Mouse (Mus musculus): ENCODE data around the gene Slc25a25.

- no peak for TF ChIP-seq POLR2A (IDR thresholded peaks at IDR 0.05; ENCODE audit: borderline replicate concordance, extremely low read depth, low read depth, low read length)
- TF ChIP-seq CTCF (IDR thresholded peaks at IDR 0.05; ENCODE audit: insufficient read depth, low read length) = no peak
These were observed 14.4 kb downstream of the Slc25a25 start for GRCm38 (mm10) chr2:32436686-32437372.

All from lung, adult 2 months (tissue).